Mouse (Mus musculus) heart, embryonic 12.5 days (tissue): ENCODE results near the gene Vmn2r22. TPM values are rescaled to one million over a fixed set of nuclear protein-coding genes. Genes with fewer than 3 reads are reported as not detected.
"Not testable (repeated sequence)": the region's sequence is repeated elsewhere in the genome, so short reads cannot be mapped to it uniquely, and the experiment has no call there.

Source experiments
- ATAC-seq: fragments of 200-750 bp; cut with Nextera tagmentation; 2 replicates; pipeline ENCODE4 v1.8.0; 2017; ENCODE audit warnings: moderate TSS enrichment, moderate library complexity; ENCODE audit not compliant: insufficient number of reproducible peaks, low FRiP score
- H3K27ac ChIP-seq: fragments of 300-500 bp; sonication (generic); 2 replicates; pipeline ENCODE4 v1.5.1; 2016; ENCODE audit warnings: mild to moderate bottlenecking, moderate library complexity; ENCODE audit not compliant: poor library complexity, severe bottlenecking
- H3K27me3 ChIP-seq: fragments of 300-500 bp; sonication (generic); replicated peaks from 2 replicates; pipeline ENCODE4 v1.6.1; 2016; ENCODE audit warnings: mild to moderate bottlenecking, moderate library complexity
- H3K36me3 ChIP-seq: fragments of 300-500 bp; sonication (generic); 2 replicates; pipeline ENCODE4 v1.6.1; 2016; ENCODE audit warnings: mild to moderate bottlenecking, moderate library complexity
- H3K4me1 ChIP-seq: fragments of 300-500 bp; sonication (generic); replicated peaks from 2 replicates; pipeline ENCODE4 v1.6.1; 2016; ENCODE audit warnings: mild to moderate bottlenecking
- H3K4me2 ChIP-seq: fragments of 300-500 bp; sonication (generic); 2 replicates; pipeline ENCODE4 v1.6.1; 2016; ENCODE audit warnings: mild to moderate bottlenecking, moderate library complexity
- H3K4me3 ChIP-seq: fragments of 300-500 bp; sonication (generic); 2 replicates; pipeline ENCODE4 v1.5.1; 2016; ENCODE audit warnings: mild to moderate bottlenecking
- H3K9ac ChIP-seq: fragments of 300-500 bp; sonication (generic); 2 replicates; pipeline ENCODE4 v1.6.1; 2016; ENCODE audit warnings: mild to moderate bottlenecking, moderate library complexity
- H3K9me3 ChIP-seq: fragments of 300-500 bp; sonication (generic); replicated peaks from 2 replicates; pipeline ENCODE4 v1.6.1; 2016; ENCODE audit warnings: mild to moderate bottlenecking, moderate library complexity
- WGBS: fragments of 180-500 bp; shearing (Covaris S2); methylation state at CpG from one replicate; pipeline ENCODE4 v1.1.7; 2016; 5-methylcytosine and 5-hydroxymethylcytosine counted together
- polyA plus RNA-seq: library from polyadenylated mRNA; unstranded; fragments of >200 nt; fragmentation: Nextera tagmentation; extraction: Ambion mirVana; gene quantifications from 2 replicates; pipeline ENCODE4 v1.2.1, GENCODE M21; 2016

Vmn2r22 gene
- polyA plus RNA-seq, result not detected in 2 replicates

DNA sequence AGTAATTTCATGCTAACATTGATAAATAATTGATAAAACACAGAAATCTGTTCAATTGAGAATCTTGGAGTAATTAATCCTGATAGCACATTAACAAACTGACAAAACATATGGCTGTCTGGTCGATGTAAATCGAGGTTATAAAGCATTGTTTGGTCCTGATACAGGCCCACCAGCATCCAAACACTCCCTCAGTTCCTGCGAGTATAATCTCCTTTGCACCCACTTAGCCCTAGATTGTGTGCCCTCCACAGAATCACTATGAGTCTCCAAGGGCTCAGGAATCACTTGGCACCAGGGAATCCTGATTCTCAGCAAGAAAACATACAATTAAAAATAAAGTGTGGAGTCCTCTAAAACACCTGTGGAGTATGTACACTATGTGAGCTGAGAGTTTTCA lies at the start of gene Vmn2r22:
Gene Vmn2r22 (minus strand): TSS at position 101 of the 400 bp plus-strand sequence.
- H3K9me3 ChIP-seq, H3K27me3 ChIP-seq, H3K4me1 ChIP-seq, H3K9ac ChIP-seq, H3K27ac ChIP-seq, H3K36me3 ChIP-seq, H3K4me2 ChIP-seq, ATAC-seq, H3K4me3 ChIP-seq: not testable (repeated sequence)
- WGBS, result 61% methylated on average over 3 of the region's 3 CpGs

- Histone ChIP-seq H3K27ac (no peak overlapping the region), H3K9me3 (no peaks in the 10 kb centered on the region), H3K4me2 (no peak overlapping the region), H3K36me3 (no peaks in the 10 kb centered on the region), H3K9ac (no peak overlapping the region), H3K4me1 (no peaks in the 10 kb centered on the region), H3K27me3 (no peaks in the 10 kb centered on the region), H3K4me3 (no peak overlapping the region)
- no peak for ATAC-seq
These were observed 46.7 kb upstream of the Vmn2r22 start for GRCm38 (mm10) chr6:123697213-123697612.

DNA sequence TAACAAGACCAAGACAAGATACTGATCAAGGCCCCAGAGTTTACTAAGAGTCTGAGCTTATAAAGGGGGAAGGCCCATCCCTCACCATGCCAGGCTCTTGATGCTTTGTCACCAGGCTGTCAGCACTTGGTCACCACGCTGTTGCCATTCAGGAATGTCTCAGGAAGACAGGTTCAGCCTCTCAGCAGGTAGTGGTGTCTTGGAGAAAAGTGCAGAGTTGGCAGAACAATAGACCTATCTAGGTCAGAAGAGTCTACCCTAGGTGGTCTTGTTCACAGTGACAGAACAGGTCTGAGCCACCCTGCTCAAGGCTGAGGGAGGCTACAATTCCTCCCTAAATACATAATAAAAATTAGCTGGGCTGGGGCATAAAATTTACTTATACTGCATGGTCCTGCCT lies 46.1 kb upstream of the Vmn2r22 start:
- not testable (repeated sequence) for H3K27me3 ChIP-seq, H3K27ac ChIP-seq, H3K4me1 ChIP-seq, H3K36me3 ChIP-seq, H3K9me3 ChIP-seq, H3K4me3 ChIP-seq, H3K4me2 ChIP-seq, H3K9ac ChIP-seq, ATAC-seq
- WGBS, result 41% methylated on average over 1 of the region's 1 CpGs

- no peak overlapping the region for H3K9ac ChIP-seq
- H3K27ac ChIP-seq, result no peak overlapping the region
- H3K4me3 ChIP-seq, result no peak overlapping the region
- no peak overlapping the region for H3K4me2 ChIP-seq
- no peaks in the 10 kb centered on the region for H3K27me3 ChIP-seq
- H3K36me3 ChIP-seq, result no peaks in the 10 kb centered on the region
- H3K9me3 ChIP-seq, result no peaks in the 10 kb centered on the region
- 42% methylated on average over 6 of the region's 6 CpGs for whole genome bisulfite sequencing
- ATAC-seq, result no peak
- no peaks in the 10 kb centered on the region for H3K4me1 ChIP-seq
These were observed 6.5 kb upstream of the Vmn2r22 start for GRCm38 (mm10) chr6:123657040-123657439.

GRCm38 (mm10) chr6:123639394-123639793 lies 11.1 kb downstream of the Vmn2r22 start:
- not testable (repeated sequence) for H3K36me3 ChIP-seq, H3K4me2 ChIP-seq, H3K9ac ChIP-seq, H3K27me3 ChIP-seq, H3K4me3 ChIP-seq, H3K9me3 ChIP-seq, H3K27ac ChIP-seq, H3K4me1 ChIP-seq, ATAC-seq
- WGBS, result 61% methylated on average over 4 of the region's 4 CpGs

- H3K9ac ChIP-seq, H3K9me3 ChIP-seq, H3K27ac ChIP-seq, H3K4me3 ChIP-seq, ATAC-seq, H3K4me1 ChIP-seq, H3K36me3 ChIP-seq, H3K27me3 ChIP-seq, H3K4me2 ChIP-seq: not testable (repeated sequence)
- WGBS, result no CpG with 5 or more reads among the region's 2 CpGs
These were observed 26.7 kb downstream of the Vmn2r22 start for GRCm38 (mm10) chr6:123623784-123624183.

GRCm38 (mm10) chr6:123588368-123588767 lies 62.2 kb downstream of the Vmn2r22 start:
- ATAC-seq, H3K9me3 ChIP-seq: not testable (repeated sequence)

DNA sequence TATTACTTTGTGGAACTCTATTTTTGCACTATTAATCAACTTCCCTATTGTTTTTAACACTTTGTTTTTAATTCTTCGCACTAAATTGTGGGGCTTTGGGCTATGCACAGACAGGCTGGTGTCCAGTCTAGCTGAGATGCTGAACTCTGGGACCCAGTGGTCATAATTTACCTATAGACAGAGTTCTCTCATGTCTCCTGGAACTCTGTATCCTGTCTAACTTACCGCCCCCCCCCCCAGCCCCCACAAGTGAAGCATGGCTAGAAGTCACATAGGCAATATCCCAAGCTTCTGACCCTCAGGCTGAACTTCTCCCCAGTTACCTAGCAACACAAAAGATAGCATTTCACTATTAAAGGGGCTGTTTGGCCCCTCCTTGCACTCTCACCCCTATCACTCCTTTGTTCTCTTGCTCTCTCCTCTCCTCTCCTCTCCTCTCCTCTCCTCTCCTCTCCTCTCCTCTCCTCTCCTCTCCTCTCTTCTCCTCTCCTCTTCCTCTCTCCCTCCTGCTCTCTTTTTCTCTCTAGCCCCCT lies 62.7 kb downstream of the Vmn2r22 start:
- H3K9me3 ChIP-seq, H3K27me3 ChIP-seq, H3K4me1 ChIP-seq, H3K4me2 ChIP-seq, H3K4me3 ChIP-seq, H3K9ac ChIP-seq, ATAC-seq, H3K36me3 ChIP-seq, H3K27ac ChIP-seq: not testable (repeated sequence)
- WGBS, result no CpG with 5 or more reads among the region's 2 CpGs

More at GRCm38 (mm10) chr6:123588368-123588767, 62.2 kb downstream of the Vmn2r22 start:
- H3K27me3 ChIP-seq, H3K4me3 ChIP-seq, H3K27ac ChIP-seq, H3K9ac ChIP-seq, H3K4me1 ChIP-seq, H3K36me3 ChIP-seq, H3K4me2 ChIP-seq: not testable (repeated sequence)
- no CpG with 5 or more reads among the region's 5 CpGs for WGBS

GRCm38 (mm10) chr6:123583988-123584387 lies 66.5 kb downstream of the Vmn2r22 start:
- H3K4me1 ChIP-seq, ATAC-seq, H3K9me3 ChIP-seq, H3K9ac ChIP-seq, H3K4me3 ChIP-seq, H3K36me3 ChIP-seq, H3K27ac ChIP-seq, H3K27me3 ChIP-seq, H3K4me2 ChIP-seq: not testable (repeated sequence)
- WGBS, result no CpG with 5 or more reads among the region's 1 CpGs

- WGBS, result no CpG with 5 or more reads among the region's 2 CpGs
- not testable (repeated sequence) for H3K9ac ChIP-seq, H3K4me1 ChIP-seq, H3K9me3 ChIP-seq, H3K27ac ChIP-seq, H3K27me3 ChIP-seq, ATAC-seq, H3K4me2 ChIP-seq, H3K36me3 ChIP-seq, H3K4me3 ChIP-seq
These were observed 75.8 kb downstream of the Vmn2r22 start for GRCm38 (mm10) chr6:123574698-123575097.
